Mouse (Mus musculus) macrophage (primary cell): Measurements from ENCODE around the gene Hdx. TPM values are rescaled to one million over a fixed set of nuclear protein-coding genes. Genes with fewer than 3 reads are reported as not detected.

Experiments used
- H3K27ac ChIP-seq: fragments of 350-480 bp; formaldehyde crosslinking; 2 replicates; pipeline ENCODE4 v1.9.0; 2021
- H3K36me3 ChIP-seq: fragments of 350-480 bp; formaldehyde crosslinking; 2 replicates; pipeline ENCODE4 v1.9.0; 2021; ENCODE audit errors: inconsistent target
- H3K4me3 ChIP-seq: fragments of 350-480 bp; formaldehyde crosslinking; 2 replicates; pipeline ENCODE4 v1.9.0; 2021; ENCODE audit errors: inconsistent target
- H3K79me2 ChIP-seq: fragments of 350-480 bp; formaldehyde crosslinking; 2 replicates; pipeline ENCODE4 v1.9.0; 2021; ENCODE audit errors: inconsistent target
- WGBS: methylation state at CpG from one replicate; pipeline ENCODE4 v1.1.7; 2026; ENCODE audit warnings: inconsistent platforms; ENCODE audit not compliant: missing documents; 5-methylcytosine and 5-hydroxymethylcytosine counted together
- polyA plus RNA-seq: library from polyadenylated mRNA; stranded (reverse); fragments of 250-400 nt; gene quantifications from 3 replicates; pipeline ENCODE4 v1.2.4, GENCODE M21; 2018; ENCODE audit warnings: inconsistent platforms
- total RNA-seq, 78 experiments: library from RNA; depleted of rRNA; stranded (reverse); fragments of 250-400 nt; gene quantifications; 1 replicate in 9 of 78; 2 replicates in 24 of 78; 3 replicates in 43 of 78; 4 replicates in 2 of 78; pipeline ENCODE4 v1.2.4; 2018; ENCODE audit warnings: inconsistent platforms in 56 of 78

Gene Hdx
- total RNA-seq (2018; cell fraction: chromatin; rRNA removed) = under 1 TPM in 2 of 26 experiments, not detected in 24; 0.06 TPM
- not detected for total RNA-seq (2018; cell fraction: cytosol; rRNA removed)
- total RNA-seq (2018; cell fraction: nucleus; rRNA removed) = not detected
- not detected in 3 replicates for polyA plus RNA-seq

DNA sequence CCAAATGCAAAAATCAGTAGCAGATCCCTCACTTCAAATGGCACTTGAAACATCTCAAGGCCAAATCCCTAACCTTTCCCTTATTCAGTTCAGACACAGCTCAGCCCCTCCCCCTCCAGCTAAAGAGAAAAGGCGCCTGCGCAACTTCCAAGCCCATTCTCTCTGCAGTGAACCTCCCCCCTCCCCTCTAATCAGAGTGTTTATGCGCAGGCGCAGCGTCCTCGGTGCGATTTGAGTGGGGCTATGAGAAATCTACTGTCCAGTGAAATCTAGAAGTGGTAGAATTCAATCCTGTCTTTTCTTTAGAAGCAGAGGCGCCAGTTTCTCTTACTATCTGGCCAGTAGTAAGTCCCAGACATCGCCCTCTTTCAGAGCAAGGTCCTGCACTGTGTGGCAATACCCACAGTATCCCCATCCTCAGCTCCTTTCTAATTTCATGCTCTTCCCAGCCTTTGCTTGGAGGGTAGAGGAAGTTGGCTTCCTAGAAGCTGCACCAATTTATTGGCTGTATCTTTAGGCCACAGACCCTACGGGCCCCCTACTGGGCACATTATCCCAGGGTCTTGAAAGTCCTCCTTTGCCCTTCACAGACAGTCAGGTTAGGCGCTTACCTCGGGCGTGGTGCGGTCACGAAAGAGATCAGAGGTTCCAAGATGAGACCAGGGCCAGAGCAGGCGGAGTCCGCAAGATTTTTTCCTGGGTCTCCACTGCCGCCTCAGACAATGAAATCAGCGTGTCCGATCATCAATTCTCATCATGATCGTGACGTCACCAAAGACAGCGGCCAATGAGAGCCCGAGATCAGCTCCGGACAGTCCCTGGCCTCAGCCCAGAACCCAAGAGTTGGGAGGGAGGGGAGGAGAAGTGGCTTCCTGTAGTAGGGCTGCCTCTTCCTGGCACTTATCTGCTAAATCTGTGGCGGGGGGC lies at the start of gene Hdx:
TSS of gene Hdx (minus strand) at position 724 of the 927 bp plus-strand sequence.
- Histone ChIP-seq H3K36me3 (no peaks in the 10 kb centered on the region), H3K27ac (no peak within 1 kb of the TSS), H3K79me2 (no peaks in the 10 kb centered on the region), H3K4me3 (no peak within 1 kb of the TSS)
- 23% methylated on average over 24 of the region's 26 CpGs for WGBS

DNA sequence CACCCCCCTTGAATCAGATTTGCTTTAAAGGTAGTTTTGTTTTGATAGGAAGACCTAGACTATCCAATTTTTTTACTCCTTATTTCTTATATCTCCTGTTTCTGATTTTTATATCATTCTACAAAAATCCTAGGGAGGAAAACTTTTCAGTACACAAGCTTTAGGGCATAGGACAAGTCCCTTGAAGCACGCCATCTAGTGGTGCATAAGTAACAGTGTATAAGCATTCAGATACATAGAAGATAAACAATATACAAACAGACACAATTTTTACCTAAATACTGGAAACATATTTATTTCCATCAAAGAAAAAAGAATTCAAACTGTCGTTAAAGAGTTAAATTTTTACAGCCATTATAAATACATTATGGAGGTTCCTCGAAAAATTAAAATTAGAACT lies 11.2 kb downstream of the Hdx start:
- WGBS = 79% methylated on average over 3 of the region's 3 CpGs
- no peak overlapping the region for H3K27ac ChIP-seq
- H3K4me3 ChIP-seq = no peak overlapping the region
- H3K79me2 ChIP-seq = no peaks in the 10 kb centered on the region
- H3K36me3 ChIP-seq = no peaks in the 10 kb centered on the region

DNA sequence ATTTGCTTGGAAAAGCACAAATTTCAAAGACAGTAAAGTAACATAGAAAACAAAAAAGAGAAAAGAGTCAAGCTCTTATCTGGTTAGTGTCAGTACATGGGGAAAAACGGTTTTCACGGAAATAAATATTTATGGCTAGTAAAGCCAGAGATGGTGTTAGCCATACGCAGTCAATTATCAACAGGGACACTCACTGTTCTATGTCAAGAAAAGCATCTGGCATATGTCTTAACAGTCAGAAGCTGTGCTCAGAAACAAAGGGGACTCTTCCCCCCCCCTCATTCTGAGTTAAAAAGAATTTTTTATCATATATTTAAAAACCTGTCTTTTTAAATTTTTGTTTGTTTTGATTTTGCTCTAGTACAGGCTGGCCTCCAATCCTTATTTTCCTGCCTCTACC lies 25.2 kb downstream of the Hdx start:
- Histone ChIP-seq H3K36me3 (no peaks in the 10 kb centered on the region), H3K27ac (no peak overlapping the region), H3K79me2 (no peaks in the 10 kb centered on the region), H3K4me3 (no peak overlapping the region)
- 93% methylated on average over 3 of the region's 3 CpGs for WGBS

DNA sequence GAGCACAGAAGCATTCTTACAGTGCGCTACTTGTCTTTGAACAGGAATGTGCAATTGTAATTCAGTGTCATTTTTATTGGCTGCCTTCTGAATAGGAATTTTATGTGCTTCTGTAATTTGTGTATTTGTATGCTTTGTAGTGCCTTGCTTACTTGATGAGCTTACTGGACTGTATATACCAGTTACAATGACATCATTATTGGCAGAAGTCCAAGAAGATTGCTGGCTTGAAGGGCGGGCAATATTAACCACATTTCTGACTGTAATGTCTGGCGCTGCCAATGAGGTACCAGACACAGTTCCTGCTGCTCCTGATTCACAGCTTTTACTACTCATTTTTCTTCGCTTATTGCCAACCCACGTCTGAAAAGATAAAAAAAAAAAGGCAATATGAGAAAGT lies 36.5 kb downstream of the Hdx start:
- Histone ChIP-seq H3K27ac (no peak overlapping the region), H3K79me2 (no peaks in the 10 kb centered on the region), H3K4me3 (no peak overlapping the region), H3K36me3 (no peaks in the 10 kb centered on the region)
- 58% methylated on average over 2 of the region's 5 CpGs for WGBS

DNA sequence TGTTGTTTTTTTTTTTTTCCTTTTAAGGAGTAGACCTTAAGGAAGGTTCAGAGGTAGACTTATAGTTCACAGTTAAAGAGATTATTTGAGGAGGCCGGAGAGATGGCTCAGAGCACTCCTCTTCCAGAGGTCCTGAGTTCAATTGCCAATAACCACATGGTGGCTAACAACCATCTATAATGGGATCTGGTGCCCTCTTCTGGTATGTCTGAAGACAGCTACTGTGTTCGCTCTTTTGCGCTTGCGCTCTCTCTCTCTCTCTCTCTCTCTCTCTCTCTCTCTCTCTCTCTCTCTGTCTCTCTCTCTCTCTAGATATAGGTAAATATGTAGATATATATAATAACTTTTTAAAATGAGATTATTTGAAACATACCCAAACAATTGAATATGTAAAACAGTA lies 38.2 kb downstream of the Hdx start:
- no peaks in the 10 kb centered on the region for H3K79me2 ChIP-seq
- no peak overlapping the region for H3K4me3 ChIP-seq
- WGBS = 100% methylated on average over 1 of the region's 4 CpGs
- no peaks in the 10 kb centered on the region for H3K36me3 ChIP-seq
- no peak overlapping the region for H3K27ac ChIP-seq

DNA sequence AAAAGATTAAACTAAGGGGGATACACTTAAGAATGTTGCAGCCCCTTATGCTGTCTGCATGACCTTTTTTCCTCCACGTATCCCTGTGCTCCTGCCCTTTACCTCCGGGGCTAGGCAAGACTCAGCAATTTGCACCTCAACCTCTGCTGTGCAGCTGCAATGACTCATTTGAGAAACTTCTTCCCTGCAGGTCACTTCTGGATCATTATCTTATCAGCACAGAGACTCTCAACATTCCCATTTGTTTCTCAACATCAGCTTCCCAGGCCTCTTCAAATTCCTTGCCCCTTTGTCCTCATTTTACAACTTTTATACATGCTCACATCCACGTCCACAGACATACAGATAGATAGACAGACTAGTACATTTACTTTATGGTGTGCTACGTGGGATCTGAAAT lies 51.9 kb downstream of the Hdx start:
- no peak overlapping the region for H3K27ac ChIP-seq
- no peak overlapping the region for H3K4me3 ChIP-seq
- H3K36me3 ChIP-seq = no peaks in the 10 kb centered on the region
- WGBS = 93% methylated on average over 4 of the region's 4 CpGs
- no peaks in the 10 kb centered on the region for H3K79me2 ChIP-seq

DNA sequence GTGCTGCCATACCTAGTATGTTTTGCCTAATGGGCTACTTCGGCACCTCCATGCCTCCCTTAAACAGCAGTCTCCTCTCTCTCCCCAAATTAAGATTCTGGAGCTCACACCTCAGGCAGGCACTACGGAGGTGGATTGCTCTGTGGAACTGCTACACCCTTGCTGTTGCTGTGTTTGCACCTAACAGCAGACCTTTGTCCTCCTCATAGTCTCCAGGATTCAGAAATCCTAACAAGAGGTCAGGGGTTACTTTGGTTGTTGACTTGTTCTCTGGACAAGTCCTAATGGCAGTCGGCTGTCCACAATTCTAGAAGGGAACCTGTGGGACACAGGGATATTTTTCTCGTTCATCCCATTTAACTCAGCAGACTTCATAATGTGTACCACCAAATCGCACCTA lies 56.3 kb downstream of the Hdx start:
- no peak overlapping the region for H3K27ac ChIP-seq
- H3K79me2 ChIP-seq = no peaks in the 10 kb centered on the region
- WGBS = 86% methylated on average over 4 of the region's 5 CpGs
- H3K36me3 ChIP-seq = no peaks in the 10 kb centered on the region
- no peak overlapping the region for H3K4me3 ChIP-seq

DNA sequence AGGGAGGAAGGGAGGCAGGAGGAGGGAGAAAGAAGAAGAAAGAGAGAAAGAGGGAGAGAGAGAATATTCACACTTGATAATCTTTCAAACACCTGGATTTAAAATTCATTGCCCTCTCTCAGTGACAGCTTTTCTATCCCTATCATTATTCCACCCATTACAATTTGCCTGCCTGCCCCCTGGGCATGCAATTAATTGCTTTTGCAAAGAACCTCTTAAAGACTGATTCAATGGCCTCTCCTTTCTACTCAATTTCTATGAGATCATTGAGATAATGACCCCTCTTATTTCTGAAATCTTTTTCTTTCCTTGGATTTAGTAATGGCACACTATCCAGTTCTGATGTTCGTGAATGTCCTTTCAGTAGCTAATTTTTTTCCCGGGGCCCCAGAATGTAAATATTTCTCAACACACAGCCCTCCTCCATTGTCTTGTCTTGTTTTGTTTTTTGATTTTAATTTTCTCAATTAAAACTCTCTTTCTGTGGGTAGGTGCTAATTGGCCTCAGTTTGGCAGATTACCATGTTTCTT lies 99.2 kb downstream of the Hdx start:
- WGBS = 89% methylated on average over 2 of the region's 2 CpGs
- Histone ChIP-seq H3K36me3 (no peaks in the 10 kb centered on the region), H3K79me2 (no peaks in the 10 kb centered on the region), H3K27ac (no peak overlapping the region), H3K4me3 (no peak overlapping the region)

DNA sequence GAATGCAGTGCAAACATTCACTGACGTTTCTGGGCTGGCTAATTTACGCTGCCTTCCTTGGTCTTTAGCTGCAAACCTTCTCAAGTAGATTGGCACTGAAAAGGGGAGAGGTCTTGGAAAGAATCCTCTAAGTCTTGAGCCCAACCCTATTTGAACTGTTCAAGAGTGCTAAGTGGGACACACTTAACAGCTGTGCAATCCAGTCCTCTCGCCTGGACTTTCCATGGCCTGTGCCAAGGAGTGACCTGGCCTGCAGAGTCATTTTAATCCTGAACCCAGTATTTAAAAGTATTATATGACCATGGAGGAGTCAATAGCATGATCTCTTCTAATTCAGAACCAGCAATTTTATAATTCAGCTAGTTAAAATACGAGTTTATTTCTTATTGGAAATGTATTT lies 109.3 kb downstream of the Hdx start:
- WGBS = 85% methylated on average over 4 of the region's 4 CpGs
- Histone ChIP-seq H3K27ac (no peak overlapping the region), H3K79me2 (no peaks in the 10 kb centered on the region), H3K4me3 (no peak overlapping the region), H3K36me3 (no peaks in the 10 kb centered on the region)

DNA sequence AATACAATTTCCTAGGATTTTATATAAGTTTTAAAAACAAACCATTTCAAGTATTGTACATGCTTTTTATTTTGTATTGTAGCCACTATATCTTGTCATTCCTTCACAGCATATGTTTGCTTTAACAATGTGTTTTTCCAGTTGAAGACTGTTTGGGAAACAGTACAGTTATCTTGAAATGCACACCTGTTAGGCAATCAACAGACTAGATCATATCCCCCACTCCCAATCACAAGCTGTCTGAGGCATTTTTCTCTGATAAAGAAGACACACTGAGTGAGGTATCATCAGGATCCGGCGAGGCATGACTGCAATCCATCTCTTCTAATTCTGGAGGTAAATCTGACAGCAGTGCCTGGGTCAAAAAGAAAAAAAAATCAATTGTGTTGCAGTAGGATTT lies 119.8 kb downstream of the Hdx start:
- Histone ChIP-seq H3K36me3 (no peaks in the 10 kb centered on the region), H3K4me3 (no peak overlapping the region), H3K79me2 (no peaks in the 10 kb centered on the region), H3K27ac (no peak overlapping the region)
- WGBS = 91% methylated on average over 2 of the region's 2 CpGs

DNA sequence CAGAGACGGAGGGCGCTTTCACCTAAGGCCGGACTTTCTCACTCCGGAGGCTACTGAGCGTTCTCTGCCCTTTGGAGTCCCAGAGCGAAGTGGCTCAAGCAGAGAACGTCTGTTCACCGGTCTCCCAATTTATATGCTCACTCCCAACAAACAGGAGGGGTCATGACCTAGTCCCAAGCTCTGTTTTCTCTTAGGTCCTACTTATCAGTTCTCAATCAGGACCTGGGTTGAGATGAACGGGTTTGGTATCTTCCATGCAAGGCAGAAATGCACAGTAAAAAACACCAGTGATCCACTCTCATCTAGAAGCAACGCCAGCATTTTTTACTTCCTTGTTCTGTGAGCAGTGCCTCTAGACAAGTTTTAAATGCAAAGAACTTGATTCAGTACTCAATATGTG lies 159.0 kb downstream of the Hdx start, which contains the start of gene Rps6ka6:
TSS of gene Rps6ka6 (minus strand) at position 101 of the 400 bp plus-strand sequence.
- Histone ChIP-seq H3K79me2 (no peaks in the 10 kb centered on the region), H3K27ac (no peak within 1 kb of the TSS), H3K4me3 (no peak within 1 kb of the TSS), H3K36me3 (no peaks in the 10 kb centered on the region)
- WGBS = 88% methylated on average over 6 of the region's 10 CpGs

Other genes with a start within 250 kb of the Hdx start
- not detected in 3 replicates for gene Rps6ka6, start 159.1 kb downstream of the Hdx start, polyA plus RNA-seq
- not detected in 3 replicates for gene Gm45194, start 194.3 kb upstream of the Hdx start, polyA plus RNA-seq